26 mouse cellular contexts compared by ENCODE assay signal in genomic region chr8:128400286-128400685, GRCm38 (mm10). TPM values are rescaled to one million over a fixed set of nuclear protein-coding genes. Genes with fewer than 3 reads are reported as not detected.
DNase-seq lines count a peak whose midpoint lies in the region; ATAC-seq and TF ChIP-seq lines count a peak whose summit lies in the region.
"Had no signal": no experiment of that assay in that cellular context is flagged by ENCODE, and none has a peak within 500 bp of the region (broad histone marks: within the 10 kb centered on the region; RNA-seq: fewer than 3 reads in every experiment).

No protein-coding gene starts in this region.

- H3K27ac ChIP-seq in embryonic facial prominence, embryonic 14.5 days (replicated peaks; ENCODE audit: low read depth, low read length) = no peak overlapping the region
- H3K27ac ChIP-seq in embryonic facial prominence, embryonic 10.5 days (replicated peaks) = no peak overlapping the region
- no peak overlapping the region for H3K27ac ChIP-seq in midbrain, embryonic 11.5 days (ENCODE audit: low read depth, low read length)
- no peak overlapping the region for H3K27ac ChIP-seq in midbrain, embryonic 13.5 days
- no peak overlapping the region for H3K27ac ChIP-seq in limb, embryonic 14.5 days (replicated peaks; ENCODE audit: low read depth, low read length)
- no peak overlapping the region for H3K27ac ChIP-seq in forebrain, embryonic 12.5 days
- H3K27ac ChIP-seq: embryonic facial prominence, embryonic 12.5 days; forebrain, embryonic 13.5 days; hindbrain, embryonic 10.5 days; hindbrain, embryonic 13.5 days had no signal

- no peak for TF ChIP-seq POLR2A in limb, embryonic 14.5 days (IDR thresholded peaks at IDR 0.05; ENCODE audit: borderline replicate concordance, extremely low read depth, insufficient read depth, insufficient read length)

- no peak for DNase-seq in embryonic facial prominence, embryonic 14.5 days (ENCODE audit: low spot score)
- no peak for DNase-seq in embryonic facial prominence, embryonic 10.5 days (ENCODE audit: low spot score)
- DNase-seq in midbrain, embryonic 11.5 days (ENCODE audit: low spot score, missing footprints) = peak; percentile 26
- peak; percentile 38 for DNase-seq in limb, embryonic 14.5 days (ENCODE audit: low spot score)
- no peak for DNase-seq in lung, postnatal 4 days
- DNase-seq: adrenal gland, adult 2 months; adrenal gland, postnatal 25 days; B cell, adult 2 months; cerebellum, adult 11-12 months; cerebellum, adult 8-10 months; cerebellum, postnatal 10 days; cerebellum, postnatal 36 days; gastrocnemius, postnatal 10 days; gastrocnemius, postnatal 36 days; heart, postnatal 36 days had no signal

- H3K36me3 ChIP-seq in embryonic facial prominence, embryonic 14.5 days (ENCODE audit: control insufficient read depth, insufficient read depth, low read length) = no peaks in the 10 kb centered on the region
- H3K36me3 ChIP-seq in embryonic facial prominence, embryonic 10.5 days (replicated peaks) = no peaks in the 10 kb centered on the region
- H3K36me3 ChIP-seq in midbrain, embryonic 11.5 days (ENCODE audit: control insufficient read depth, insufficient read depth, low read length) = no peaks in the 10 kb centered on the region
- no peaks in the 10 kb centered on the region for H3K36me3 ChIP-seq in midbrain, embryonic 13.5 days
- no peaks in the 10 kb centered on the region for H3K36me3 ChIP-seq in limb, embryonic 14.5 days (ENCODE audit: control insufficient read depth, insufficient read depth, low read length)
- no peaks in the 10 kb centered on the region for H3K36me3 ChIP-seq in forebrain, embryonic 12.5 days (replicated peaks)
- H3K36me3 ChIP-seq: embryonic facial prominence, embryonic 12.5 days; hindbrain, embryonic 10.5 days; hindbrain, embryonic 13.5 days had no signal

- no peak overlapping the region for H3K4me3 ChIP-seq in embryonic facial prominence, embryonic 14.5 days (ENCODE audit: low read depth, low read length)
- H3K4me3 ChIP-seq in embryonic facial prominence, embryonic 10.5 days = no peak overlapping the region
- no peak overlapping the region for H3K4me3 ChIP-seq in midbrain, embryonic 11.5 days (ENCODE audit: low read depth, low read length)
- no peak overlapping the region for H3K4me3 ChIP-seq in midbrain, embryonic 13.5 days (replicated peaks)
- no peak overlapping the region for H3K4me3 ChIP-seq in limb, embryonic 14.5 days (replicated peaks; ENCODE audit: low read length)
- no peak overlapping the region for H3K4me3 ChIP-seq in forebrain, embryonic 12.5 days (replicated peaks)
- H3K4me3 ChIP-seq: embryonic facial prominence, embryonic 12.5 days; erythroblast, embryonic 14.5 days; forebrain, embryonic 13.5 days; hindbrain, embryonic 10.5 days; hindbrain, embryonic 13.5 days had no signal

- no peaks in the 10 kb centered on the region for H3K4me1 ChIP-seq in embryonic facial prominence, embryonic 14.5 days (ENCODE audit: control insufficient read depth, insufficient read depth, low read length)
- peaks cover 21% of the 10 kb centered on the region for H3K4me1 ChIP-seq in embryonic facial prominence, embryonic 10.5 days
- H3K4me1 ChIP-seq in midbrain, embryonic 11.5 days (ENCODE audit: control insufficient read depth, insufficient read depth, low read length) = no peaks in the 10 kb centered on the region; the same call in 1 of the 2 replicates
- H3K4me1 ChIP-seq in midbrain, embryonic 13.5 days (replicated peaks) = peaks cover 27% of the 10 kb centered on the region
- peaks cover 25% of the 10 kb centered on the region for H3K4me1 ChIP-seq in limb, embryonic 14.5 days (ENCODE audit: control insufficient read depth, insufficient read depth, low read length)
- H3K4me1 ChIP-seq in forebrain, embryonic 12.5 days = peaks cover 21% of the 10 kb centered on the region

- 65% methylated on average over 5 of the region's 5 CpGs for WGBS in embryonic facial prominence, embryonic 14.5 days
- 82% methylated on average over 5 of the region's 5 CpGs for WGBS in embryonic facial prominence, embryonic 10.5 days
- WGBS in midbrain, embryonic 11.5 days = 88% methylated on average over 5 of the region's 5 CpGs
- 92% methylated on average over 5 of the region's 5 CpGs for WGBS in midbrain, embryonic 13.5 days
- WGBS in limb, embryonic 14.5 days = 52% methylated on average over 5 of the region's 5 CpGs
- 85% methylated on average over 5 of the region's 5 CpGs for WGBS in forebrain, embryonic 12.5 days

- no peaks in the 10 kb centered on the region for H3K9me3 ChIP-seq in embryonic facial prominence, embryonic 14.5 days (ENCODE audit: control insufficient read depth, low read length)
- no peaks in the 10 kb centered on the region for H3K9me3 ChIP-seq in embryonic facial prominence, embryonic 10.5 days
- no peaks in the 10 kb centered on the region for H3K9me3 ChIP-seq in midbrain, embryonic 11.5 days (ENCODE audit: control insufficient read depth, low read length)
- no peaks in the 10 kb centered on the region for H3K9me3 ChIP-seq in midbrain, embryonic 13.5 days
- no peaks in the 10 kb centered on the region for H3K9me3 ChIP-seq in limb, embryonic 14.5 days (ENCODE audit: control insufficient read depth, low read length)
- H3K9me3 ChIP-seq in forebrain, embryonic 12.5 days = no peaks in the 10 kb centered on the region
- H3K9me3 ChIP-seq: embryonic facial prominence, embryonic 12.5 days; forebrain, embryonic 13.5 days; hindbrain, embryonic 10.5 days; hindbrain, embryonic 13.5 days had no signal

- H3K4me2 ChIP-seq in embryonic facial prominence, embryonic 14.5 days (ENCODE audit: low read depth, low read length) = no peak overlapping the region
- H3K4me2 ChIP-seq in midbrain, embryonic 11.5 days = no peak overlapping the region
- no peak overlapping the region for H3K4me2 ChIP-seq in midbrain, embryonic 13.5 days (replicated peaks)
- no peak overlapping the region for H3K4me2 ChIP-seq in limb, embryonic 14.5 days (replicated peaks; ENCODE audit: low read depth, low read length, severe bottlenecking)
- H3K4me2 ChIP-seq in forebrain, embryonic 12.5 days = no peak overlapping the region
- H3K4me2 ChIP-seq: embryonic facial prominence, embryonic 12.5 days; forebrain, embryonic 13.5 days; heart, embryonic 11.5 days; hindbrain, embryonic 13.5 days had no signal

- H3K27me3 ChIP-seq in embryonic facial prominence, embryonic 14.5 days (replicated peaks; ENCODE audit: control insufficient read depth, insufficient read depth, low read length) = no peaks in the 10 kb centered on the region
- 0 out of 2 replicates have a peak, but pooled peaks cover 4% of the 10 kb centered on the region for H3K27me3 ChIP-seq in embryonic facial prominence, embryonic 10.5 days (replicated peaks; ENCODE audit: low read depth, poor library complexity, severe bottlenecking)
- no peaks in the 10 kb centered on the region for H3K27me3 ChIP-seq in midbrain, embryonic 11.5 days (ENCODE audit: control insufficient read depth, insufficient read depth, low read length)
- H3K27me3 ChIP-seq in midbrain, embryonic 13.5 days = no peaks in the 10 kb centered on the region
- no peaks in the 10 kb centered on the region for H3K27me3 ChIP-seq in limb, embryonic 14.5 days (ENCODE audit: control insufficient read depth, insufficient read depth, low read length)
- H3K27me3 ChIP-seq in forebrain, embryonic 12.5 days = no peaks in the 10 kb centered on the region
- H3K27me3 ChIP-seq: embryonic facial prominence, embryonic 12.5 days; forebrain, embryonic 13.5 days; hindbrain, embryonic 13.5 days had no signal

- H3K9ac ChIP-seq in embryonic facial prominence, embryonic 14.5 days (ENCODE audit: low read depth, low read length) = no peak overlapping the region
- H3K9ac ChIP-seq in midbrain, embryonic 11.5 days (ENCODE audit: low read length) = no peak overlapping the region
- H3K9ac ChIP-seq in midbrain, embryonic 13.5 days (replicated peaks) = no peak overlapping the region
- no peak overlapping the region for H3K9ac ChIP-seq in limb, embryonic 14.5 days (ENCODE audit: low read depth, low read length, severe bottlenecking)
- H3K9ac ChIP-seq in forebrain, embryonic 12.5 days = no peak overlapping the region
- H3K9ac ChIP-seq: embryonic facial prominence, embryonic 12.5 days; forebrain, embryonic 13.5 days; hindbrain, embryonic 13.5 days had no signal

- peak; percentile 56; the same call in 1 of the 2 replicates for ATAC-seq in embryonic facial prominence, embryonic 14.5 days (ENCODE audit: low read depth)
- no peak for ATAC-seq in midbrain, embryonic 11.5 days (ENCODE audit: low FRiP score)
- ATAC-seq in midbrain, embryonic 13.5 days = no peak
- ATAC-seq in limb, embryonic 14.5 days (ENCODE audit: low FRiP score, low read depth) = peak; percentile 83
- no peak for ATAC-seq in forebrain, embryonic 12.5 days (ENCODE audit: low FRiP score)
- ATAC-seq: CD4-positive, CD25-positive, alpha-beta regulatory T cell, adult 4 months; forebrain, embryonic 13.5 days; forebrain, embryonic 16.5 days; hindbrain, embryonic 16.5 days had no signal

RNA-seq across cellular contexts. Expression of gene Nrp1, which starts 41.9 kb away (rescaled TPM):
- 94.6 and 105 TPM in 2 replicates for polyA plus RNA-seq in embryonic facial prominence, embryonic 14.5 days (2014; fragmentation: Nextera tagmentation; extraction: Ambion mirVana)
- 34.2 and 39.4 TPM in 2 replicates for polyA plus RNA-seq in embryonic facial prominence, embryonic 10.5 days (2016; fragmentation: Nextera tagmentation; extraction: Ambion mirVana)
- 20.3 and 21.4 TPM in 2 replicates for polyA plus RNA-seq in midbrain, embryonic 11.5 days (2014; fragmentation: Nextera tagmentation; extraction: Ambion mirVana)
- 52.5 and 58.9 TPM in 2 replicates for polyA plus RNA-seq in midbrain, embryonic 13.5 days (2015; fragmentation: Nextera tagmentation; extraction: Ambion mirVana)
- 33.8 and 34.3 TPM in 2 replicates for polyA plus RNA-seq in limb, embryonic 14.5 days (2012; rRNA removed)
- polyA plus RNA-seq in limb, embryonic 14.5 days (2014; fragmentation: Nextera tagmentation; extraction: Ambion mirVana) = 71.4 and 75.1 TPM in 2 replicates
- 39.7 and 40.8 TPM in 2 replicates for polyA plus RNA-seq in forebrain, embryonic 12.5 days (2016; fragmentation: Nextera tagmentation; extraction: Ambion mirVana)

Comparison
In these comparisons a context has a peak if more than half of its experiments do, and no peak if none do; other contexts are left out.
1. ATAC-seq: peak in embryonic facial prominence, embryonic 14.5 days (single experiment) and limb, embryonic 14.5 days (single experiment); none in midbrain, embryonic 11.5 days (single experiment), midbrain, embryonic 13.5 days (single experiment) and forebrain, embryonic 12.5 days (single experiment).
2. DNase-seq: peak in midbrain, embryonic 11.5 days (single experiment) and limb, embryonic 14.5 days (single experiment); none in embryonic facial prominence, embryonic 14.5 days (single experiment), embryonic facial prominence, embryonic 10.5 days (single experiment) and lung, postnatal 4 days (0 of 2).